Mouse (Mus musculus) megakaryocyte, adult 5-6 weeks (primary cell): ENCODE measurements at regions not wholly inside any gene's neighbourhood (a gene's known extent, or its start where the extent isn't known, plus 50 kb on each side); places are given as distances from the start of the nearest gene placed in this dataset.

ENCODE experiments used
- ATAC-seq: 2 replicates; pipeline ENCODE4 v1.8.0; 2016; ENCODE audit warnings: mild to moderate bottlenecking, inconsistent platforms; ENCODE audit not compliant: poor library complexity, severe bottlenecking

DNA sequence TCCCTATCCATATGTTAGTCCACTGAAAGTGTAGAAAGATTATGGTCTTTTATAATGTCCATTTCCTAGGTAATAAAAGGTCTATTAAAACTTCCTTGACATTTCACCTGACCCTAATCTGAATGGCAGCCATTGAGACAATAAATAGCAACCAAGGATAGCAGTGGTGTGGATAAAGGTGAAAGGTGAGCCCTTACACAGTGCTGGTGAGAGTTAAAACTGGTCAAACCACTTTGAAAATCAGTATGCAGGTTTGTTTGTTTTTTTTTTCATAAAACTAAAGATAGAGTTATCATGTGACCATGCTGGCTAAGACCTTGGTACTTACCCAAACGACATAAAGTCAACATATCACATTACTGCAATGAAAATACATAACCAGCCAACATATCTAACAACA is 110.7 kb upstream of the Slc7a11 start:
- ATAC-seq: no peak

DNA sequence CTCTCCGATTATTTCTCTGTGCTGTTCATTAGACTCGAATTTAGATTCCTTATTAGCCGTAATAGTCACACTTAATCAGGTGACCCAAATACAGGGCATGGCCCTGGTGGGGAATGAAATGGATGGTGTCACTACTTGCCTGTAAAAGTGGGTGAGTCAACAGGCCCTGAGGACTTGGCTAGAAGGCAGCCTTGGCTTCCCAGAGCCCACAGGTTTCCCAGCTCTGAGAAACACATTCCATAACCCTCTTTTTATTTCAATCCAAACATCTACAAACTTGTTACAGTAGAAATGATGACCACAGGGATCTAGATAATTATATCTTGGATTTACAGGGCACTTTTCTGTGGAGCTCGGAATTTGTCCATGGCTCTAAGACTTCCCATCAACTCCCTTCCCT is 105.2 kb upstream of the Slc7a11 start:
- no peak for ATAC-seq

DNA sequence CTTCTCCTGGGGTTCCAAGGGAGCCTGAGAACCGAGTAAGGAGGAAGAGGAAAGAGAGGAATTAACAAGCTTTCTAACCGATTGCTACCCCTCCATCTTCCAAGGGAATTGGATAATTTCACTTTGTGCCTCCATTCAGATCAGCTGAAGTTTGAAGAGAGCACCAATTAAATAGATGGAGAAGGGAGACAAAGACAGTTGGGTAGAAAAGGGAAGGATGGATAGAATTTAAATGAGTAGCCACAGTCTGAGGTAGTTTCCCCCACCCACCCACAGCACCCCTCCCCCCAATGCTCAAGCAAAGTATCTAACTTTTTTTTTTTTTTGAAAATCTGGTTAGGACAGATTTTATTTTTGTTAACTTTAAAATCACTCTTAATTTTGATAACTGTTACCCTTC is 87.2 kb upstream of the Slc7a11 start:
- no peak for ATAC-seq

DNA sequence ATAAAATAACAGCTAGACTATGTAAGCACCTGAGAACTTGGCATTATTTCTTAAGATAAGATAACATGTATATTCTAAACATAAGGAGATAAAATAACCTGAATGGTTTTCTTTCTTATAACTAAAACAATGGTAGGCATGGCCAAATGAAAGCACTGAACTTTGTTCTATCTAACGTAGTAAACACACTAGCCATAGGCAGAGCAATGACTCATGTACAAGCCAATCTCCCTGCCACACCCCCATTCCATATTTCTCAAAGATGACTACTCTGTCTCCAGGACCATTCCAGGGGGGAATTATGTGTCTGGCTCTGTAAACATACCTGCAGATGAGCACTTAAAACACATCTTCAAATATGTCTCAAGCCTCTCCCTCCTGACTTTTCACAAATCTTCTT is 80.6 kb upstream of the Slc7a11 start:
- no peak for ATAC-seq

DNA sequence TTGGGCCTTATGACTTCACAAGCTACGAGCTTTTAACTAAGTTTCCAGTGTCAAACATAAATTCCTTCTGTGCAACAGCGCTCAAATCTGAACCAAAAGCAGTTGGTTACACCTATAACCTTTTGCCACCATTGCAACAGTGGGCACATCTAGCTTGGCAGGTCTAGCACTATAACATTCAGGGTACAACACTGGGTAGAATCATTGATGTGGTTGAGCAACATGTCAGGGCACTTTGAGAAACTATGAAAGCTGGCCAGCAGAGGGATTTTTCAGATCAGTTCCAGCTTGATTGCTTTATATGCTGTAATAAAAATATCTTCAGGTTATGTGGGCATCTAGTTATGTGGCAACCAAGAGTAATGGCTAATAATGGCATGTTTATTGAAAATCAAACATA is 63.8 kb upstream of the Slc7a11 start:
- ATAC-seq: no peak
